Mouse (Mus musculus) skeletal muscle tissue, postnatal 0 days (tissue): Measurements from ENCODE around the gene Gm11127. TPM values are rescaled to one million over a fixed set of nuclear protein-coding genes. Genes with fewer than 3 reads are reported as not detected.

Source experiments
- polyA plus RNA-seq: library from polyadenylated mRNA; unstranded; fragments of >200 nt; fragmentation: Nextera tagmentation; extraction: Ambion mirVana; gene quantifications from 2 replicates; pipeline ENCODE4 v1.2.1, GENCODE M21; 2015

Gm11127 gene
- 0.12 TPM in 1 of 2 replicates, not detected in the other for polyA plus RNA-seq

DNA sequence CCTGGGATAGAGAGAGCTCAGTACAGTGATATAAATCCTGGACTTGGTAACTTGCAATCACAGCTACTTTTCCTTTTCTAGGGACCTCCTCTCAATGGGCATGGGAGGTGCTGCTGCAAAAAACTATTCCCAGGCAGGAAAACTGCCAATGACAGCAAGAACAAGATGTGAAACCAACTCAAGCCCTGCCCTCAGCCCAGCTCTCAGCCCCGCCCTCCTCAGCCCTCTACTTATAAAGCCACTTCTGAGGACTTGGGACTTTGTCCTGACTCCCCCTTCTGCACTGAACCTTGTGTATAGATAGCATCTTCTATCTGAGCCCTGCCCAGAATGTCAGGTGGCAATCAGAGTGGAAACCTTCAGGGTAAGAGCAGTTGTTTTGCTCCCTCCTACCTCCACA lies at the start of gene Gm11127:
Gene Gm11127, minus strand, starts transcription at position 10 of the 400 bp plus-strand sequence.

DNA sequence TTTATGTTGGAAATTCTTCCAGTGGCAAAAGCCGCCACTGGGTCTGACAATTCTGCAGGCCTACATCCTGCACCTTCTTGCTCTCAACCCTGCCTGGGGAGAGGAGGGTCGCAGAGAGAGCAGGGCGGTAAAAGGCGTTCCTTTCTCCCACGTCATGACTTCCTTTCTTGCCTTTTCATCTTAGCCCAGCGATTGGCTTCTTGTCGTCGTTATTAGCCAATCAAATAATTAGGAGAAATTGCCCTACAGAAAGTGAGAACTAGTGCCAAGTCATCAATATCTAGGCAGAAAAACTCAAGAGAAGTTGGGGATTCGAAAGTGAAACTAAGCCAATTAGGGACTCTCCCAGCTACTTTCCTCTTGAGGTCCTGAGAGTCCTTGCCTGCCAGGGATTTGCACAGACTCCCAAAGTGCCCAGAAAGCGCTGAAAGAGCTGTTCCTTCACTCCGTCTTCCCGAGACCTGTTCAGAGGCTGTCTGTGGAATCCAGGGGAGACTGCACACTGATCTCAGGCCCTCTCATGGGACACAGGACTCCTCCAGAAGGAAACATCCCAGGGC lies 15.5 kb downstream of the Gm11127 start, which contains the start of the genes H2-T22 and Gm6034:
Gene H2-T22, minus strand, starts transcription at position 138 of the 560 bp plus-strand sequence.
Gene Gm6034, plus strand, starts transcription at position 352 of the 560 bp plus-strand sequence.

DNA sequence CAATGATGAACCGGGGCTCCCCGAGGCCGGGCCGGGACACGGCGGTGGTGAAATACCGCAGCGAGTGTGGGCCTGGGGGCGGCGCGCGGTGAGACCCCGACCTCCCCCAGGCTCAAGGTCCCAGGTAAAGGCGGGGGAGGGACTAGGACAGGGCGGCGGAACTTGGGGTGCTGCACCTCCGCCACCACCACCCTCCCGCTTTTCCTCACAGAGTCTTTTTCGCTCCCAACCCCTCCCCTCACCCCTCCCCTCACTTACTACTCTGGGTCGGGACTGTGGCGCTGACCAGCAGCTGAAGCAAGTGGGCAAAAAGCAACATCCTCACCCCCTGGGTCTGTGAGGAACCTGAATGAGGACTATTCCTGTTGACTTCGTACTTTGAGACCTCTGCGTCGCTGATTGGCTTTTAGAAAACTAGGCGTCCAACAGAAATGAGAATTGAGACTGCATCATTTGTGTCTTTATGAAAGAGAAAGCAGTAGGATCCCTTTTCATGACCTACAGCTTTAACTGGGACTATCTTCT lies 25.8 kb downstream of the Gm11127 start, which contains the start of gene H2-T23:
Gene H2-T23, minus strand, starts transcription at position 505 of the 525 bp plus-strand sequence.

DNA sequence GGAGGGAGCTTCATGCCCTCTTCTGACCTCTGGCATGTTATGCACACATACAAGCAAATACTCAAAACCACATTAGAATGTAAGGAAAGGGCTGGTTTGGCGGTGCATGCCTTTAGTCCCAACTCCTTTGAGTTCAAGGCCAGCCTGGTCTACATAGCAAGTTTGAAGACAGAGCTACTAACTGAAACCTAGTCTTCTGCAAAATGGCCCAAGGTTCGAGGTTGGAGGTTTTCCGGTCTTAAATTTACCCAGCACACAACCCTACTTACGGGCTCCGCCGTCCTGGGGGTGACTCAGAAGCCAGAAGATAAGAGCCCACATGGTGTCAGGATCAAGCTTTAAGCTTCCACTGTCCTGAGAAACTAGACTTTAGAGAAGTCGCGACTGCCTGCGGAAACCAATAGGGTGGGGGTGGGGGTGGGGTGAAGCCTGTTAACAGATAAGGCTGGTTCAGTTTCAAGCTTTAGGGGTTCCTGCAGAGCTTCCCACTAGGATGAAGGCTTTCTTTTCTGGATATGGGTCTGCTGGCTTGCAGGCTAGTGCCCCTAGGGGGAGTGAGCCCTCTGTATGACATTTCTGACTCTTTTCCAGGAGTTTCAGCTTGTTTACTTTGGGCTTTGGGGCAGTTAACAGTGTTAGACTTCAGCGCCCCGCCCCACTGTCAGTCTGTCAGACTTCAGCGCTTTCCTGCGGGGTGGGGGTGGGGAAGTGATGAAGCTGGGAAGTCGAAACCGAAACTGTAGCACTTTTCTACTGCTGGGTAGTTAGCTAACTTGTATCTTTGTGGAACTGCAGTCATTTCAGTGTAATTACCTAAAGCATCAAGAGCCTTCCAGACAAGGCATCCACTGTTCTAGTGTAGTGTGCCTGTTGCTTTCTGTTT lies 37.7 kb downstream of the Gm11127 start, which contains the start of gene H2-T24:
Gene H2-T24, minus strand, starts transcription at position 370 of the 883 bp plus-strand sequence.

Other genes with a start within 250 kb of the Gm11127 start
- 25.3 and 27.7 TPM in 2 replicates for gene Ier3, start 236.7 kb downstream of the Gm11127 start, polyA plus RNA-seq
- 68.5 and 77.6 TPM in 2 replicates for gene Flot1, start 235.1 kb downstream of the Gm11127 start, polyA plus RNA-seq
- 177 and 210 TPM in 2 replicates for gene Tubb5, start 220.1 kb downstream of the Gm11127 start, polyA plus RNA-seq
- gene Mdc1, start 216.9 kb downstream of the Gm11127 start, polyA plus RNA-seq, result 1.5 and 2.0 TPM in 2 replicates
- 23.9 and 27.0 TPM in 2 replicates for gene Nrm, start 197.1 kb downstream of the Gm11127 start, polyA plus RNA-seq
- gene Ppp1r18, start 192.8 kb downstream of the Gm11127 start, polyA plus RNA-seq, result 15.3 and 21.1 TPM in 2 replicates
- gene Dhx16, start 178.6 kb downstream of the Gm11127 start, polyA plus RNA-seq, result 11.4 and 12.8 TPM in 2 replicates
- 51.1 and 65.0 TPM in 2 replicates for gene 2310061I04Rik, start 160.9 kb downstream of the Gm11127 start, polyA plus RNA-seq
- gene Atat1, start 148.3 kb downstream of the Gm11127 start, polyA plus RNA-seq, result 13.1 and 13.8 TPM in 2 replicates
- 73.1 and 80.9 TPM in 2 replicates for gene Mrps18b, start 142.0 kb downstream of the Gm11127 start, polyA plus RNA-seq
- gene Ppp1r10, start 141.9 kb downstream of the Gm11127 start, polyA plus RNA-seq, result 17.9 and 26.3 TPM in 2 replicates
- gene Abcf1, start 88.6 kb downstream of the Gm11127 start, polyA plus RNA-seq, result 62.2 and 75.8 TPM in 2 replicates
- gene Gnl1, start 78.5 kb downstream of the Gm11127 start, polyA plus RNA-seq, result 23.3 and 25.8 TPM in 2 replicates
- 8.5 and 10.2 TPM in 2 replicates for gene Prr3, start 78.1 kb downstream of the Gm11127 start, polyA plus RNA-seq
- gene H2-T24, start 37.8 kb downstream of the Gm11127 start, polyA plus RNA-seq, result 1.8 TPM in 2 replicates
- 10.8 and 13.2 TPM in 2 replicates for gene H2-T23, start 25.5 kb downstream of the Gm11127 start, polyA plus RNA-seq
- gene H2-T22, start 15.6 kb downstream of the Gm11127 start, polyA plus RNA-seq, result 11.7 and 13.4 TPM in 2 replicates
- not detected in 2 replicates for gene Gm6034, start 15.4 kb downstream of the Gm11127 start, polyA plus RNA-seq
- gene Gm19684, start 63.3 kb upstream of the Gm11127 start, polyA plus RNA-seq, result not detected in 2 replicates
- not detected in 2 replicates for gene Gm7030, start 71.1 kb upstream of the Gm11127 start, polyA plus RNA-seq
- not detected in 2 replicates for gene Gm8909, start 110.2 kb upstream of the Gm11127 start, polyA plus RNA-seq
- gene H2-T3, start 131.9 kb upstream of the Gm11127 start, polyA plus RNA-seq, result not detected in 2 replicates
- 61.5 and 64.7 TPM in 2 replicates for gene Rpp21, start 199.7 kb upstream of the Gm11127 start, polyA plus RNA-seq
- gene Trim39, start 213.9 kb upstream of the Gm11127 start, polyA plus RNA-seq, result 4.5 and 4.9 TPM in 2 replicates
- not detected in 2 replicates for gene H2-M10.2, start 228.1 kb upstream of the Gm11127 start, polyA plus RNA-seq